Mouse (Mus musculus) retina, adult 2 months (tissue): Measurements from ENCODE around the gene Bhmt.

Experiments used
- DNase-seq: peaks from one replicate; pipeline ENCODE4 v3.0.0-alpha.2; 2012; ENCODE audit warnings: low read depth, low spot score

Gene Bhmt

DNA sequence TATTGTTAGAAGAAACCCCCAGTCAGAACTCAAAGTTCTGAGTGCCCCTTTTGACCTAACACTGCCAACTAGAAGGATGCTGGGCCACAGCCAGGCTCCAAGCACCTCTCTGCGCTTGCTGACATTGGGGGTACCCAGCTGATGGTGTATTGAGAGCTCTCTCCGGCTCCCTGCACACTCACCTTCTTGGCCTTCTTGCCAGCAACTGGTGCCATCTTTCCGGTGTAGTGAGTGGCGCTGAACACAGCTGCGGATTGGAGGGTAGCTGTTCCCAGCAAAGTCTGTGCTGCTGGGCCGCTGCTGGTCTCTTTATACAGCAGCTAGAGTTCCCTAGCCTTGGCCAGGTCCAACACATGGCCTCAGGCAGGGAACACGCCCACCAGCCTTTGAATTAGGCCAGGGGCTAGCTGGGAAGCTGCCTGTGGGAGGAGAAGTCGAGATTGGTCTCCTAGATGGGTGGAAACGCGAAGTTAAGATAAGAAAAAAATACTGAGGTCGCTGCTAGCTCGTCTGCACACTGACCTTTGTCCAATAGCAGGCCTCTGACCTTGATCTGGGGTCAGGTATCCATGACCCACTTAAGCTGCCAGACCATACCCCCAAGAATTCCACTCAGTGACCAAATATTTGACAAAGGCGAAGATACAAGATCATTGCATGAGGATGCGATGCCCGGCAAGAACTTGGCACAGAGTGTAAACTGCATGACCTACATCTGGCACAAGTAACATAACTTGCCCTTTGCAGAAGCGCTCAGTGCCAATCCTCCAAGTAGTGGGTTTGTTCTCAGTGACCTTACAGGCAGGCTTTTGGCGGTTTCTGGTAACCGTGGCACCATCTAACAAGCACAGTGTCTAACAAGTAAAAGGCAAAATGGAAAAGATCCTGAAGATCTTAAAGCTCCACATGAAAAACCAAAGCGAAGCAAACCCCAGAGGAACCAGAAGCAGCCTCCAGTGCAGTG, at the start of gene Bhmt:
Gene Bhmt, minus strand, starts transcription at position 680 of the 964 bp plus-strand sequence.
- no peak for DNase-seq

- DNase-seq: no peak
Measured at GRCm38 (mm10) chr13:93687321-93687720, 49.6 kb upstream of the Bhmt start.

- DNase-seq: no peak
Measured at GRCm38 (mm10) chr13:93685226-93685625, 47.5 kb upstream of the Bhmt start.

- DNase-seq: no peak
Measured at GRCm38 (mm10) chr13:93683336-93683735, 45.6 kb upstream of the Bhmt start.

- no peak for DNase-seq
Measured at GRCm38 (mm10) chr13:93676864-93677263, 39.1 kb upstream of the Bhmt start.

GRCm38 (mm10) chr13:93674131-93674561, 36.4 kb upstream of the Bhmt start, which contains the start of the genes Bhmt2 and Dmgdh:
Gene Bhmt2 (minus strand): TSS chr13:93674302.
Gene Dmgdh (plus strand): TSS chr13:93674433.
- no peak for DNase-seq

DNA sequence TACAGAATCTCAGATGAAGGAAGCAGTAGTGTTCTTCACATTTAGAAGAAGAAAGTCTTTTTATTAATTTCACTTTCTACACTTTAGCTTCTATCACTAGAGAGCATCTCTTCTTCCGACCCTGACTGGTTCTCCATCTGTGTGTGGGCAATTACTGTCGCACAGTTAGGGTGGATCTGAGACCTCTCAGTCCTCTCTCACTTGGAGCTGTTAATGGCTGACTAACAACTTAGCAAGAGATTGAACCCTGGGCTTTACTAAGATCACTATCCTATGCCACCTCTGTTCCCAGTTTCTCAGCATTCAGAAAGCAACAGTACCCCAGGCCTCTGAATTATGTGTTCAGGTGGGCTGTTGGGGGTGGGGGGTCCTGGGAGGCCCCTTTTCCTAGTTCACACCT, 35.5 kb upstream of the Bhmt start:
- no peak for DNase-seq

DNA sequence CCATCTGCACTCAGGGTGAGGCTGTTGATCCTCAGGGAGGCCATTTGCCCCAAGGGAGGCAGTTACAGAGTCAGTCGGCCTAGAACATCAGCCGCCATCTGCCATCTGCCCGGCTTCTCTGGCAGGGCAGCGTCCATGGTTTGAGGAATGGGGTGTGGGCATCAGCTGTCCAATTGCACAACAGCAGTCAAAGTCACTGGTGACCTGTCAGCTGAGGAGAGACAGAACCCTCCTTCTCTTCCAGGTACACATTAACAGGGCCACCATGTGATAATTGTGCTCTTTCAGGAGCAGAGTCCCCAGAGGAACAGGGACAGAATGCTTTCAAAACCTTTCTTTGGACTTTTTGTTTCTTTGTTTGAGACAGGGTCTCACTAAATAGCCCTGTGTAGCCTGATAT, 34.6 kb upstream of the Bhmt start:
- no peak for DNase-seq

- DNase-seq: no peak
Measured at GRCm38 (mm10) chr13:93667586-93667985, 29.8 kb upstream of the Bhmt start.

GRCm38 (mm10) chr13:93657941-93658340, 20.2 kb upstream of the Bhmt start:
- no peak for DNase-seq

DNA sequence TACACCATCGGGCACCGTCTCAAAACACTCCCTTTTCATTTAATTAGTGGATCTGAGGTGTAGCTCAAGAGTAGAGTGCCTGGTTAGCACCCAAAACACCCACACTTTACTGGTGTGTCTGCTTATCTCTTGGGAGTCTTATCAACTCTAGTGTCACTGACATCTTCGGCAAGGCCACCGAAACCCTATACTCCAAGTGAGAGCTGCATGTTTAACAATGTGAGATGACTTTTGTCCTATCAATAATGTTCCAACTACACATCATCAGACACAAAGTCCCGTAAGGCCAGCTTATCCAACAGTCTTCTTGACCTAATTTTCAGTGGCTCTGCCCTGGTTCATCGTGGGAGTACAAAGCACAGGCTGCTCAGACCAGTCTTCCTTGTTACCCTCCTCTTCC, 15.6 kb upstream of the Bhmt start:
- no peak for DNase-seq

- no peak for DNase-seq
Measured at GRCm38 (mm10) chr13:93648387-93649130, 10.8 kb upstream of the Bhmt start.

DNA sequence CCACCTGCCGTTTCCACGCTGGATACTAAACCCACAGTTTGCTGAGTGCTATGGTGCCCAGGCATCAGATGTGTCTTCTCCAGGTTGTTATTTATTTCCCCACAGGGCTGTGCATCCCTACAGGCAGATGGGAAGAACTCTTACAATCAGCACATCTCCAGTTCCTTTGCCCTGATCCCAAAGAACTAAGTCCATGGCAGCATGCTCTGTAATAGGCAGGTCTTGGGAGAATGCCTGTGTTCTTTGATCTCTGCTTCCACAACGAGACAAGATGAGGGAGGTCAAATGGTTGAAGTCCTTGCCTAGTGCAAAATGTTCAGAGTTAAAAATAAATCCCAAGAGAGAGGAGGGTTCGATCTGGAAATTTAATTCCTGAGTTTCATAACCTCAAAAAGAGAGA, 1.9 kb upstream of the Bhmt start:
- DNase-seq: no peak

DNA sequence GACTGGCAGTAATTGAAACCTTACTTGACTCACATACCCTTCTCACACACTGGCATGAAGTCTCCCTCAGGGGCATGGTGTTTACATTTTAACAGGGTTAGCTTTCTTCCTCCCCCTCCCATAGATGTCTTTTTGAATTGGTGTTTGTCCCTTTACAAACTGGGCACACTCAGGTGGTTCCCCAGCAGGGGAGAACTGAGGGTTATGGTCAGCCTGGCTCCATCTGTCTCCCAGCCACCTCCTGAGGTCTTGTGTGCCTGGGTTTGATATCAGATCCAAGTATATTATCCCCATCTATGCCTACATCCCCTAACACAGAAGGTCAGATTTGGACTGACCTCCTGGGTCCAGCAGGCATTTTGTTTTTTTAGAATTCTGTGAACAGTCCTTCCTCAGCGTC, 1.2 kb downstream of the Bhmt start:
- no peak for DNase-seq

DNA sequence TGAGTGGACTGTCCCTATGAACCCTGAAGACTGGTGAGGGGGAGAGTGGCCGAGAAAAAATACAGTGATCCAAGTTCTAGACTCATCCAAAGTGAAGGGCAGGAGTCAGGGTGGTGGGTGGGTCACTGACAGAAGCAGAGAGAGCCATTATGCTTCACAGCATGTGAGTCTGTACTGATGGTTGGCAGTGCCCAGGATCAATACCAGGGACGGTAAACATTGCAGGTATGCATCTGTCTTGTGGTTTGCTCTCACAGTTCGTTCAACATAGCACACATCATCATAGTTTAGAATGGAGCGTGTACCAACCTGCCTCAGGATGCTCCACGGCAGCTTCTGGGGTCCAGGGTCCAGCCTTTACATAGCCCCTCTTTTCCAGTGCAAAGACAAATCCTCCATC, 4.8 kb downstream of the Bhmt start:
- DNase-seq: no peak

DNA sequence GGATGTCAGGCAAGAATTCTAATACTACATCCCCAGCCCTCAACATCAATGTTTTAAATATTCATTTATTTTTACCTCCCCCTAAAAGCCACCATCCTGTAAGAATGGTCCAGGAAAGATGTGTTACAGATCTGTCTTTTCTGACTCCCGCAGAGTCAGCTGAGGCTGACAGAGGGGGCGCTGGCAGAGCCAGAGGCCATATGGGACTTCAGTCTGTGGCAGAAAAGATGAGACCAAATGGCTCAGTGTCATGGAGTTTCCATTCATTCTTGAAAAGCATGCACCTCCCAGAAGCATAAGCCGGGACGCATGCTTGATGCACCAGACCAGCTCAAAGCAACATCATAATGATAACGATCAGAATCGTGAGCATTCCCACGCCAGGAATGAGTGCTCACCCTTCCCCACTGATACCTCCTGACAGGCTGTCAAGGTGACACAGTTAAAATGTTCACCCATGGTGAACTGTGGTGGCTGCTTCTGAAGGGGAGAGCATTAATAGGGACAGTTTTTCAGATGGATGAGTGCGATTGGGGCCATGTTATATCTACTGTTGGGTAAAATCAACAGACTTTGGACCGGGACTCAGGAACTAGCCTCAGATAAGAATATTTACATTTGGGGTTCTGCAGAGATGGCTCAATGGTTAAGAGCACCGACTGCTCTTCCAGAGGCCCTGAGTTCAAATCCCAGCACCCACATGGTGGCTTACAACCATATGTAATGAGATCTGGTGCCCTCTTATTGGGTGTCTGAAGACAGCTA, 6.6 kb downstream of the Bhmt start:
- no peak for DNase-seq

- DNase-seq: no peak
Measured at GRCm38 (mm10) chr13:93628861-93629260, 8.9 kb downstream of the Bhmt start.

GRCm38 (mm10) chr13:93614361-93614948, 23.3 kb downstream of the Bhmt start:
- no peak for DNase-seq

- no peak for DNase-seq
Measured at GRCm38 (mm10) chr13:93613771-93614170, 24.0 kb downstream of the Bhmt start.

- DNase-seq: peak; percentile 43
Measured at GRCm38 (mm10) chr13:93612660-93613607, 24.8 kb downstream of the Bhmt start.
